ENCODE assay signal across 12 mouse cellular contexts in genomic region chr3:107040408-107040807, GRCm38 (mm10). TPM values are rescaled to one million over a fixed set of nuclear protein-coding genes. Genes with fewer than 3 reads are reported as not detected.
DNase-seq lines count a peak whose midpoint lies in the region; ATAC-seq and TF ChIP-seq lines count a peak whose summit lies in the region.
"Had no signal": no experiment of that assay in that cellular context is flagged by ENCODE, and none has a peak within 500 bp of the region (broad histone marks: within the 10 kb centered on the region; RNA-seq: fewer than 3 reads in every experiment).

No protein-coding gene starts in this region.

- peaks cover 4% of the 10 kb centered on the region for H3K27me3 ChIP-seq in CH12.LX (replicated peaks)
- H3K27me3 ChIP-seq in hindbrain, embryonic 10.5 days (ENCODE audit: insufficient read depth, poor library complexity, severe bottlenecking), result peaks cover 13% of the 10 kb centered on the region
- H3K27me3 ChIP-seq in midbrain, embryonic 14.5 days (ENCODE audit: control insufficient read depth, insufficient read depth, low read length), result no peaks in the 10 kb centered on the region

- no peak overlapping the region for H3K9ac ChIP-seq in CH12.LX (ENCODE audit: insufficient read depth, low read depth)
- no peak overlapping the region for H3K9ac ChIP-seq in midbrain, embryonic 14.5 days (replicated peaks; ENCODE audit: low read length)

- no peak overlapping the region for H3K4me3 ChIP-seq in CH12.LX (replicated peaks in 1 of 3; ENCODE audit: low read depth in 2 of 3, low read length in 2 of 3, poor library complexity in 1 of 3)
- H3K4me3 ChIP-seq in hindbrain, embryonic 10.5 days, result peak overlapping the region; percentile 21; the same call in 1 of the 2 replicates
- peak overlapping the region; percentile 83 for H3K4me3 ChIP-seq in midbrain, embryonic 14.5 days (replicated peaks; ENCODE audit: low read depth, low read length)

- dilution Hi-C loops in CH12.LX (cut with MboI; ENCODE audit: extremely low pct_ligation_motif_present, extremely low pct_unique_long_range_greater_than_20kb, low sequenced_read_pairs), result no loop called here

- no peak for TF ChIP-seq RAD21 in CH12.LX (IDR thresholded peaks at IDR 0.05; ENCODE audit: low read depth, low read length)

- no peak overlapping the region for H3K27ac ChIP-seq in CH12.LX (ENCODE audit: insufficient read depth, low read depth)
- H3K27ac ChIP-seq in hindbrain, embryonic 10.5 days, result no peak overlapping the region
- H3K27ac ChIP-seq in midbrain, embryonic 14.5 days (replicated peaks; ENCODE audit: low read depth, low read length), result no peak overlapping the region
- H3K27ac ChIP-seq: macrophage had no signal

- TF ChIP-seq EP300 in CH12.LX (IDR thresholded peaks at IDR 0.05; ENCODE audit: low read length), result 0 out of 2 replicates have a peak, but pooled peaks have one; percentile 30

- H3K9me3 ChIP-seq in CH12.LX (replicated peaks; ENCODE audit: low read length), result peaks cover 19% of the 10 kb centered on the region
- H3K9me3 ChIP-seq in hindbrain, embryonic 10.5 days, result no peaks in the 10 kb centered on the region
- H3K9me3 ChIP-seq in midbrain, embryonic 14.5 days (ENCODE audit: control insufficient read depth, low read length), result no peaks in the 10 kb centered on the region

- H3K4me1 ChIP-seq in CH12.LX (ENCODE audit: control insufficient read depth in 1 of 2, insufficient read depth in 2 of 2), result peaks cover 4 to 50% of the 10 kb centered on the region in 2 experiments; a peak in 3 of 4 replicates
- H3K4me1 ChIP-seq in hindbrain, embryonic 10.5 days (replicated peaks), result peaks cover 53% of the 10 kb centered on the region
- peaks cover 23% of the 10 kb centered on the region for H3K4me1 ChIP-seq in midbrain, embryonic 14.5 days (ENCODE audit: control insufficient read depth, insufficient read depth, low read length)

- H3K79me2 ChIP-seq in CH12.LX (replicated peaks; ENCODE audit: control insufficient read depth, extremely low read depth, insufficient read depth, poor library complexity, severe bottlenecking), result no peaks in the 10 kb centered on the region

- H3K36me3 ChIP-seq in CH12.LX (replicated peaks in 1 of 2; ENCODE audit: control insufficient read depth in 1 of 2, insufficient read depth in 1 of 2, low read length in 1 of 2), result no peaks in the 10 kb centered on the region
- peaks cover 4% of the 10 kb centered on the region; the same call in 1 of the 2 replicates for H3K36me3 ChIP-seq in hindbrain, embryonic 10.5 days
- H3K36me3 ChIP-seq in midbrain, embryonic 14.5 days (ENCODE audit: control insufficient read depth, insufficient read depth, low read length), result 0 out of 2 replicates have a peak, but pooled peaks cover 3% of the 10 kb centered on the region

- in situ Hi-C loops in CH12.LX (cut with MboI; ENCODE audit: low pct_ligation_motif_present, low pct_unique_long_range_greater_than_20kb, low sequenced_read_pairs), result no loop called here

- DNase-seq in 416B (ENCODE audit: low read depth) (peak; percentile 42), CH12.LX (ENCODE audit: extremely low read depth) (no peak)
- no peak for DNase-seq in hindbrain, embryonic 10.5 days (ENCODE audit: low spot score)
- DNase-seq in midbrain, embryonic 14.5 days, result no peak
- no peak for DNase-seq in kidney, postnatal 36 days
- DNase-seq in gastrocnemius, adult 18-20 months (ENCODE audit: low spot score), result no peak
- DNase-seq: cerebellum, postnatal 14 days; heart, postnatal 10 days; kidney, adult 9 months; layer of hippocampus, postnatal 36 days had no signal

- H3K4me2 ChIP-seq in CH12.LX (ENCODE audit: insufficient read depth, low read depth, poor library complexity, severe bottlenecking), result no peak overlapping the region
- H3K4me2 ChIP-seq in midbrain, embryonic 14.5 days (ENCODE audit: low read length), result peak overlapping the region; percentile 77

- TF ChIP-seq POLR2A in CH12.LX (IDR thresholded peaks at IDR 0.05; ENCODE audit: low read depth, low read length), result no peak

- ATAC-seq in midbrain, embryonic 14.5 days (ENCODE audit: low FRiP score, low TSS enrichment), result no peak
- ATAC-seq in megakaryocyte progenitor cell, adult 5-6 weeks (replicated peaks; ENCODE audit: poor library complexity), result no peak

- TF ChIP-seq CTCF in CH12.LX (conservative IDR thresholded peaks at IDR 0.05 in 1 of 2, IDR thresholded peaks at IDR 0.05 in 1 of 2; ENCODE audit: low read depth in 2 of 2, low read length in 2 of 2), result no peak

- WGBS in hindbrain, embryonic 10.5 days, result 89% methylated on average over 3 of the region's 3 CpGs
- WGBS in midbrain, embryonic 14.5 days, result 85% methylated on average over 3 of the region's 3 CpGs

TF ChIP-seq in CH12.LX, 34 proteins besides CTCF, POLR2A, EP300 and RAD21:
- TF ChIP-seq JUND (conservative IDR thresholded peaks at IDR 0.05; ENCODE audit: low read depth, low read length) (peak; percentile 48; the same call in 1 of the 2 replicates), CHD2 (IDR thresholded peaks at IDR 0.05; ENCODE audit: low read length) (no peak), IRF4 (IDR thresholded peaks at IDR 0.05; ENCODE audit: low read depth, low read length) (peak; percentile 14; the same call in 1 of the 2 replicates), JUN (IDR thresholded peaks at IDR 0.05; ENCODE audit: insufficient read depth, low read depth, low read length) (peak; percentile 60), ETS1 (conservative IDR thresholded peaks at IDR 0.05; ENCODE audit: low read depth, low read length) (peak; percentile 23; the same call in 1 of the 2 replicates), MAX (IDR thresholded peaks at IDR 0.05; ENCODE audit: low read length) (no peak)
TF ChIP-seq in CH12.LX: peak in this region for 4.

RNA-seq across cellular contexts. Expression of gene Kcna3, which starts 4.4 kb away (rescaled TPM):
- total RNA-seq in CH12.LX (2012; rRNA removed) (0.84 and 0.85 TPM in 2 replicates), CH12.LX (2014; rRNA removed) (not detected in 2 replicates)
- polyA plus RNA-seq in CH12.LX (2012; ENCODE audit: insufficient read length, low read depth), result not detected in 2 replicates
- 3.1 and 3.5 TPM in 2 replicates for polyA plus RNA-seq in hindbrain, embryonic 10.5 days (2016; fragmentation: Nextera tagmentation; extraction: Ambion mirVana)
- polyA plus RNA-seq in midbrain, embryonic 14.5 days (2014; fragmentation: Nextera tagmentation; extraction: Ambion mirVana), result 13.1 and 16.0 TPM in 2 replicates
- under 1 TPM in 1 of 2 experiments, not detected in 1; 0.12 TPM for total RNA-seq in gastrocnemius, adult 18-20 months (2021)
- total RNA-seq in megakaryocyte progenitor cell, adult 5-6 weeks (2015), result 11.6 and 11.9 TPM in 2 replicates
- 2.3 and 5.4 TPM in 2 replicates for total RNA-seq in megakaryocyte progenitor cell, adult 5-6 weeks (2017)

Comparison
In these comparisons a context has a peak if more than half of its experiments do, and no peak if none do; other contexts are left out.
1. H3K4me3 ChIP-seq: peak in hindbrain, embryonic 10.5 days (single experiment) and midbrain, embryonic 14.5 days (single experiment); none in CH12.LX (0 of 3).